Mouse (Mus musculus): Measurements from ENCODE around the gene Pdlim7. TPM values are rescaled to one million over a fixed set of nuclear protein-coding genes. Genes with fewer than 3 reads are reported as not detected.

Gene Pdlim7
- polyA plus RNA-seq, 3 experiments from 2014 or later: 13.2 to 15.7 (median 13.5) TPM

- no peak for ATAC-seq
Observed at GRCm38 (mm10) chr13:55519606-55520005, 6.1 kb upstream of the Pdlim7 start.

DNA sequence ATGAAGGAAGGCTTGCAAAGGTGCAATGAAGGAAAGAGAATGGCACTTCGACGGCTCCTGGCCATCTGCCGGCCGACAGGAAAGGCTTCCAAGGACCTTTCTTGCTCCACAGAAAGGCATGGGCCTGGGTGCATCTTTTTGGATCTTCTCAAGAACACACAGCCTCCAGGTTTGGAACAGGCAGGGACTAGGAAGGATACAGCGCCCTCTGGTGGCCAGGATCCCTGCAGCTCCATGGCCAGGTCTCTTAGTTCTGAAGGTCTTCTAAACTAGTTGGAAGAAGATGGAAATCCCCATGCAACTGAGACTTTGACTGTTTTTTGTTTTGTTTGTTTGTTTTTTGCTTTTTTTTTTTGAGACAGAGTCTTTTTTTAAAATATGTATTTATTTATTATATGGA lies 3.5 kb upstream of the Pdlim7 start:
- peak; percentile 35 for ATAC-seq

DNA sequence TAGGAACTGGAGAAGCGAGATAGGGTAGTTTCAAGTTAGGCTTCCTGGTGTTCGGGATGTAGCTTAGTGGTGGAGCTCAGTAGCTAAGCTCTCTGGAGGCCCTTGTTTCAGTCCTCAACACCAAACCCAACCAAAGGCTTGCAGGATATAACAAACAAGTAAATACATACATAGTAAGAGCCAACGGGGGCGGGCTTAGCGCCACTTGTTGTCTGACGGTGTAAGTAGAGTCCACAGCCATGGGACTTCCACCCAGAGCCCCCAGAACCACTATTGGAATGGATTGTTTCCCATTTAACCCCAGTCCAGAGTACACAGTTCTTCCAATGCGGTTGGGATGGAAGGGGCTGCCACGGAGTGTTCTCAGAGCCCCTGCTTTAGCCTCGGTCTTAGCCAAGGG lies 352 bp upstream of the Pdlim7 start:
- no peak for ATAC-seq

GRCm38 (mm10) chr13:55512379-55513031 lies 971 bp downstream of the Pdlim7 start:
- no peak for ATAC-seq

DNA sequence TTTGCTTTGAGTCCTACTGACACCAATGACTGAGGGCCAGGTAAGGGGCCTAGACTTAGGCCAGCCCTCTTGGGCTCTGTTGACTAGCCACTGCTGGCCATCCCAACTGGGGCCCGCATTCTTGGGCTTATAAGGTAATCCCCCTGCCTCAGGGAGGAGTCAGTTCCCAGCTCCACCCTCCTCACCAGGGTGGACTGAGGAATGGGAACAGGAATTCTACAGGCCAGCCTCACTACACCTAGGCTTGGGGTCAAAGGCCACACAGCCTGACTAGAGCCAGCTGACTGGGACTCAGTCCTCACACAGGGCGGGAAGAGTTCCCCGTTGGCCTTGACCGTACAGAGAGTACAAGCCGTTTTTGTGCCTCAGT lies 2.0 kb downstream of the Pdlim7 start:
- ATAC-seq: no peak

GRCm38 (mm10) chr13:55510668-55511491 lies 2.6 kb downstream of the Pdlim7 start:
- no peak for ATAC-seq

DNA sequence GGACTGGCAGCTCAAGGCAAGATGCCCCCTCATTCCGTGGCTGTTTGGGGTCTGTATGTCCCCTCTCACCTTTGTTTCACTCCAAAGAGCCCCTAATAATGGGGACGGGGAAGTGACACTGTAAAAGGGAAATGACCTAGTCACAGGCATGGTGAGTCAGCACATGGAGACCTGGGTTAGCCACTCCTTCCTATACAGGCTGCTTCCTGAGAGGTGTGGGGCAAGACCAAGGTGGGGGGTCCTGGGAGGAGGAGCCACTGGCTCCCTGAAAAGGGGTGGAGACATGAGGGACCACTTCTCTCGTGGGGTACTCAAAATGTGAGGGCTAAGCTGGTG lies 3.2 kb downstream of the Pdlim7 start:
- no peak for ATAC-seq

DNA sequence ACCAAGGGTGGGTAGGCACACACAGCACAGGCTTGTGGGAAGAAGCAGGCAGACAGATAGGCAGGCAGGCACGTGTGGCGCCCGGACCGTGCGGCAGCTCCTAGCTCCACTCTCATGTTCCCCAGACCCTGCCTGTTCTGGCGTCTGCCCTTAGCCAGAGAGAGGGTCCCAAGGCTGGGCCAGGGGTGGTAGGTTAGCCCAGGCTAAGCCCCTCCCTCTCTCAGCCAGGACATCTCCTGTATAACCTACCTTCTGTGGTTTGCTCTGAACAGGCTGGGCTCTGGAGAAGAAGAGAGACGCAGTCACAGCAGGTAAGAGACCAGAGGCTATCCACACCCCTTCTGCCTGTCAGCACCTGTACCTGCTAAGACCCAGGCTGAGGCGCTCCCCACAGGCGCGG lies 4.9 kb downstream of the Pdlim7 start:
- no peak for ATAC-seq

GRCm38 (mm10) chr13:55507877-55508276 lies 5.6 kb downstream of the Pdlim7 start:
- ATAC-seq: no peak

DNA sequence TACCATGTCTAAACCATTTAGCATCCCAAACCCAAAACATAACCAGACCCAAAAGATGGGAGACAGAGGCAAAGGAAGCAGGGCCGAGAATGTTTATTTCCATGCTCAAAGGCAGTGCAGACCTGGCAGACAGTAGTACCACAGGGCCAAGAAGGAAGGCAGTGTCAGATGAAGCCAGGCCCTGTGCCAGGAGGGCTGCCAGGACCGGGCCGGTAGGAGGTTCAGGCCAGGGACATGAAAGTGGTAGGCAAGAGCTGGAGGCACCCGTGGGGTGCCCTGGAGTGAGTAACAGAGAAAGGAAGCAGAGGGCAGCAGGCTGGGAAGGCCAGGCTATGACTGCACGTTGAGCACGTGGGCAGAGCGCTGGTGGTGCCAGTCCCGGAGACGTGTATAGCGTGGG lies 6.8 kb downstream of the Pdlim7 start:
- no peak for ATAC-seq

DNA sequence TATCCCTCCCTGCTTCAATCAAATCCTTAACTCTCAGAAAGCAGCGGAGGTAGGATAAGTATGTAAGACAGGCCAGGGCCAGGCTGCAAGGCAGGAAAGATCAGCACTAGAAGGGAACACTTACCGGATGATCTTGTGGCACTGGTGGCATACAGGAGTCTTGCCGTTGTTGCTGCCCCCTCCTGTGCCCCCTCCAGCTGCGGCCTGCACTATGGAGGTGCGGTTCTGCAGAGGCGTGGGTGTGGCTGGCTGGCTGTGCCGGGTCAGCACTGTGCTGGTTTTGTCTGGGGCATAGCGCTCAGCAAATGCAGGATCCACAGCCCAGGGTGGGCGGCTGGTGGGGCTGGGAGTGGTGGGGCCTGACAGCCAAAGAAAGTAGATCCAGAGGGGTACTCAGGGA lies 7.7 kb downstream of the Pdlim7 start:
- ATAC-seq: no peak

- ATAC-seq: no peak
Observed at GRCm38 (mm10) chr13:55504390-55504789, 9.1 kb downstream of the Pdlim7 start.

DNA sequence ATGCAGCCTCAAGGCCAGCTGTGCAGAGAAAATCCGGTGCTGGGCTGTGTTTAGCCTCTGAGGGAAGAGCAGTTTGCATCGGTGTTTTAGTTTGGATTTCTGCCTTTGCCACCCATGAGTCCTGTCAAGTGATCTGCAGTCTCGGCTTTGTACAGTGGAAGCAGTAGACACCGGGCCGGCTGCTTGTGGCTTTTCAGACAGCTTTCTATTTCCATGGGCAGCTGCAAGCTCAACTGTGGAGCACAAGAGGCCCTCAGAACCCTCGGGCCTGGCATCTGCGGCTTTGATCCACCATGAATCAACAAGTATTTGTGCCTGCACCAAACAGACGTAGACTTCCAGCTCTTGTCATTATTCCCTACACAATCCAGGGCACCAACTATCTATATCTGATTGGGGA lies 11.1 kb downstream of the Pdlim7 start:
- no peak for ATAC-seq

- no peak for ATAC-seq
Observed at GRCm38 (mm10) chr13:55500575-55500974, 12.9 kb downstream of the Pdlim7 start.

GRCm38 (mm10) chr13:55498906-55499305 lies 14.6 kb downstream of the Pdlim7 start:
- no peak for ATAC-seq

DNA sequence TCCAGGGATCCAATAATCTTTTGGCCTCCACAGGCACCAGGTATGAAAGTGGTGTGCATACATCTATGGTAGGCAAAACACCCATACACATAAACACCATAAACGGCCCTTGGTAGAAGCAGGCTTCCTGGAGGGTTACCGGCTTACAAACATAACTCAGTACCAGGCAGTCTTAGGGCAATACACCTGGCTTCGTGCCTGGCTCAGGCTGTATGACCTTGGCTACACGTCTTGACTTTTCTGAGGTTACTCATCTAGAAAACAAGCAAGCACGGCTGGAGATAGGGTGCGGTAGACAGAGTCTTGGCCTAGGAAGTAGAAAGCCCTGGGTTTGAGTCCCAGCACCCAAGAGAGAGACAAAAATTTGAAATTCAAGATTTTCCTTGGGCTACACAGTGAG lies 16.8 kb downstream of the Pdlim7 start:
- ATAC-seq: no peak

DNA sequence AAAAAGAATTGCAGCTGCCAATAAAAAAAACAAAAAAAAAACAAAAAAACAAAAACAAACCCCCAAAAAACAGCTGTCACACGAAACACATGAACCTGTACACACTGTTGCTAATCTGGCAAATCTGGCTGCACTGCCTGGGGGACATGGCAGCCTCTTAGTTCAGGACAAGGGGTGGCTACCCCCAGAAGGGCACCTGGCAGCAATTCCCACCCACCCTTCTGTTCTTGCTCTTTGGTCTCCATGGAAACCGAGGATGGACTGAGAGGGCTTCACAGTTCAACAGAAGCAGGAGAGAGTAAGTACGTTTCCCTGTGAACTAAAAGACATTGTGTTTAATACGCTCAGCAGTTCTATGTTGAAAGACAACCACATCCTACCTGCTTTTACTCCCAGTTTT lies 17.8 kb downstream of the Pdlim7 start:
- ATAC-seq: no peak

DNA sequence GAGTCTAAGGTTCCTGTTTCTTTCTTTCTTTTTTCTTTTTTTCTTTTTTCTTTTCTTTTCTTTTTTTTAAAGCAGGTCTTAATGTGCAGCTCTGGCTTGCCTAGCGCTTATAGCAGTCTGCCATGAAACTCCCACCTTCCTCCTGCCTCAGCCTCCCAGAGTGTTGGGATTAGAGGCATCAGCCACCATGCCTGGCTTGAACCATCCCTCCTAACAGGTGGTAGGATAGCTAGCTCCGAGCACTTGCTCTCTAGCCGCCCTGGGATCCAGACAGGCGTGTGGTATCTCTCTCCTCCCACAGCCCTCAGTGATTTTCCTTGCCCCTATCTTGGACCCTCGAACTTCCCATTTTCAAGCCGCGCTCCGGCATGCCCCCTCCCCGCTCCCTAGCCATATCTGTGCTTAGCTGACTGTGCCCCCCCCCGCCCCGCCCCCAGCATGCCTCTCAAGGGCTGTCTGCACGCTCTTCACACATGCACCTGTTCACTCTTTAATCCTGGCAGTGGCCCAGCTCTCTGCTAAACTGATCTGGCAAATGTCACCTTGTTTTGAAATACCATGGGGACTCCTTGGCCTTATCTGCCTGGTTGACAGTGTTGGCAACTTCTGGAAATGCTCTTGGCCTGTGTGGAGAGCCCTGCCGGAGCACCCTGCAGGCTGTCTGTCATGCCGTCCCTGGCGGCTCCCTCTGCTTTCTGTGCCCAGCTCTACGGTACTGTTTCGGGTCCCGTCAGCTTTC lies 18.4 kb downstream of the Pdlim7 start:
- ATAC-seq: no peak

- ATAC-seq: no peak
Observed at GRCm38 (mm10) chr13:55494257-55494656, 19.2 kb downstream of the Pdlim7 start.

GRCm38 (mm10) chr13:55487578-55488498 lies 25.6 kb downstream of the Pdlim7 start, which contains the start of gene Dbn1:
Gene Dbn1 (minus strand): TSS chr13:55488111.
- ATAC-seq: no peak

DNA sequence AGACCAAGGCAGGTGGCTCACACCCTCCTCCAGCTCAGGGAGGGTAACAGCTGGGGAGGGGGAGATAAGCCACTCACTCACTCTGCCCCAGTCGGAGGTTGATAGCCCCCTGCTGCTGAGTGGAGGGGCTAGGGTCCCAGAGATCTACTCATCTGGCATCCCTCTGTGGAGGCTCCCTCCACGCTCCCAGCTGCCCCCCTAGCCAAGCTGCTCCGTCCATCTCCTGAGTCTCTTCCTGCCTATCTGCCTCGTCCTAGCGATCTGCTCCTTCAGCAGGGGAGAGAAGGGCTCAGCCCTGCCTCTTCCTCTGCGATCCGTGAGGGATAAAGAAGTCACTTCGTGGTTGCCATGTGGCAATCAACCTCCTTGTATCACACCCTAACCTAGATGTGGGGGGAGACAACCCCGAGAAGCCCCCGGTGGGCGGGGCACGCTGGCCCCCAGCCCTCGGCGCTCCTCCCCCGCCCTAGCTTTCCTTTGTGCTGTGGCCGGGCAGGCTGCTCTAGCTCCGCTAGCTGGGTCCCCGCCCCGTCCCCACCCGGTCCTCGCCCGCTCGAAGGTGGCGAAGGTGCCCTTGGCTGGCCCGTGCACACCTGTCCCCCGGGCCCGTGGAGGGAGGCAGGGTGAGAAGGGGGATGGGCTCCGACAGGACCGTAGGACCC lies 26.4 kb downstream of the Pdlim7 start:
- no peak for ATAC-seq
